Mouse (Mus musculus) skeletal muscle tissue, adult 2 months (tissue): ENCODE measurements around the gene Smad3.
A peak's percentile ranks its signal among the peaks of the same experiment; 100 is the strongest.

Experiments
- DNase-seq: peaks from one replicate; pipeline ENCODE4 v3.0.0-alpha.2; 2012; ENCODE audit warnings: low read depth, low spot score

Gene Smad3

GRCm38 (mm10) chr9:63745821-63746632 is 11.8 kb downstream of the Smad3 start:
- DNase-seq = peak; percentile 58

GRCm38 (mm10) chr9:63744595-63744994 is 13.2 kb downstream of the Smad3 start:
- no peak for DNase-seq

GRCm38 (mm10) chr9:63743775-63744174 is 14.0 kb downstream of the Smad3 start:
- DNase-seq = no peak

GRCm38 (mm10) chr9:63742887-63743660 is 14.7 kb downstream of the Smad3 start:
- DNase-seq = no peak

- DNase-seq = no peak
Observed at GRCm38 (mm10) chr9:63742318-63742717, 15.5 kb downstream of the Smad3 start.

- no peak for DNase-seq
Observed at GRCm38 (mm10) chr9:63741792-63742191, 16.0 kb downstream of the Smad3 start.

GRCm38 (mm10) chr9:63740320-63740841 is 17.4 kb downstream of the Smad3 start:
- DNase-seq = no peak

- DNase-seq = no peak
Observed at GRCm38 (mm10) chr9:63738830-63739229, 19.0 kb downstream of the Smad3 start.

- peak; percentile 58 for DNase-seq
Observed at GRCm38 (mm10) chr9:63738086-63738701, 19.6 kb downstream of the Smad3 start.

- peak; percentile 79 for DNase-seq
Observed at GRCm38 (mm10) chr9:63737426-63737931, 20.3 kb downstream of the Smad3 start.

- no peak for DNase-seq
Observed at GRCm38 (mm10) chr9:63734261-63734660, 23.5 kb downstream of the Smad3 start.

GRCm38 (mm10) chr9:63732700-63733099 is 25.1 kb downstream of the Smad3 start:
- DNase-seq = no peak

- DNase-seq = peak; percentile 50
Observed at GRCm38 (mm10) chr9:63731114-63731828, 26.5 kb downstream of the Smad3 start.

GRCm38 (mm10) chr9:63728969-63729368 is 28.8 kb downstream of the Smad3 start:
- no peak for DNase-seq

GRCm38 (mm10) chr9:63727070-63727469 is 30.7 kb downstream of the Smad3 start:
- DNase-seq = no peak

- DNase-seq = peak; percentile 59
Observed at GRCm38 (mm10) chr9:63726088-63727010, 31.4 kb downstream of the Smad3 start.

- DNase-seq = no peak
Observed at GRCm38 (mm10) chr9:63724750-63725149, 33.0 kb downstream of the Smad3 start.

- no peak for DNase-seq
Observed at GRCm38 (mm10) chr9:63722918-63723317, 34.9 kb downstream of the Smad3 start.

GRCm38 (mm10) chr9:63722350-63722749 is 35.4 kb downstream of the Smad3 start:
- DNase-seq = no peak
